Mouse (Mus musculus) brain, embryonic 14.5 days (tissue): ENCODE results near the gene Ptger1.

Experiments
- CTCF ChIP-seq: fragments of 200-500 bp; IDR thresholded peaks from 2 replicates; pipeline ENCODE4 v1.5.1; 2012; ENCODE audit warnings: inconsistent platforms, mild to moderate bottlenecking, moderate library complexity, borderline replicate concordance; ENCODE audit not compliant: insufficient read depth, insufficient read length; ENCODE audit errors: extremely low read depth
- POLR2A ChIP-seq: fragments of 200-500 bp; IDR thresholded peaks from 2 replicates; pipeline ENCODE4 v1.6.1; 2012; ENCODE audit warnings: mild to moderate bottlenecking, inconsistent platforms, borderline replicate concordance; ENCODE audit not compliant: poor library complexity, insufficient read depth, insufficient read length, severe bottlenecking; ENCODE audit errors: extremely low read depth

DNA sequence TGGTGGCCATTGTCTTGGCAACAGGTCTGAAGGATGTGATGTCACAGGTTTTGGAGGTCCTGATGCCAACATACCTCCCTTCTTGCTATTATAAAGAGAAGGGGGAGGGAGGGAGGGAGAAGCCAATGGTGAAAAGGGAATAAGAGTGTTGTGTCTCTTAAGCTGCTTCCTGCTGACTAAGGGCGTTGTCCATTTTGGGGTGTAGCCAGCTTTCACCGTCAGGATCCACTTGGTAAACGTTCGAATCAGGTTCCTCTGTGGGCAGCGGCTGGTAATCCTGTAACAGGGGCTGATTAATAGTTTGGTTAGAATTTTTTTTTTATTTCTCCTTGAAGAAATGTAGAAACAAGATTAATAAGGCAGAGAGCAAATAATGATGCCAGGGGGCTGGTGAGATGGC lies 26.8 kb upstream of the Ptger1 start:
- TF ChIP-seq CTCF (no peak), POLR2A (no peak)
